Mouse (Mus musculus): Measurements from ENCODE around the gene Mydgf.
A peak's percentile ranks its signal among the peaks of the same experiment; 100 is the strongest.

The Mydgf gene

GRCm38 (mm10) chr17:56194357-56194756, 10.6 kb upstream of the Mydgf start:
- no peak for DNase-seq (ENCODE audit: low read depth, low spot score)

- no peak for DNase-seq (ENCODE audit: low read depth, low spot score)
Observed at GRCm38 (mm10) chr17:56191266-56191665, 7.5 kb upstream of the Mydgf start.

GRCm38 (mm10) chr17:56185281-56186141, 1.8 kb upstream of the Mydgf start:
- peak; percentile 68 for DNase-seq (ENCODE audit: low read depth, low spot score)

GRCm38 (mm10) chr17:56182975-56183657, 604 bp downstream of the Mydgf start:
- DNase-seq (ENCODE audit: low read depth, low spot score), result peak; percentile 55

- DNase-seq (ENCODE audit: low read depth, low spot score), result no peak
Observed at GRCm38 (mm10) chr17:56175416-56175815, 8.3 kb downstream of the Mydgf start.

DNA sequence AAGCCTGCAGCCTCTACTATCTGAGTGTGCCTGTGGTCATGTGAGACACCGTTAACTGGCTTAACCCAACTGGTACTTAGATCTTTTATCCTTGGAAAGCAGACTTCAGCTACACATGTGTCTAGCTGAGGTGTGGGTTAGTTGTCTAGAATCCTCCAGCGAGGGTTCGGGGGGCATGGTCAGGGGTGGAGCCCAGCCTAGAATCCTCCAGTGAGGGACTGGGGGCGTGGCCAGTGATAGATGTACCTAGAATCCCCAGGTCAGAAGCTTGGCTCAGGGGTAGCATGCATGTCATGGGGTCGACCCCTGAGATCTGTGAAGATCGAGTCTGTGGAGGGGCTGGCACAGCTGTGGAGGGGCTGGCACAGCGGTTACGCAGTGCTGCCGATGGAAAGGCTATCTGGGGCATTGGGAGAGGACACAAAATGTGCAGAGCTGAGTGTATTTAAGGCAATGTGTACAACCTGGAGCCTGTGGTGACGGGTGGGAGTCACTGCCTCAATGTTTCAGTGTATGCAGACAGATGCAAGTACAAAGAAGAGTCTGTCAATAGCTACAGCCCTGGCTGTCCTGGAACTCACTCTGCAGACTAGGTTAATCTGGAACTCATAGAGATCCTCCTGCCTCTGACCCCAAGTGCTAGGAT, 10.2 kb downstream of the Mydgf start:
- DNase-seq (ENCODE audit: low read depth, low spot score), result no peak

DNA sequence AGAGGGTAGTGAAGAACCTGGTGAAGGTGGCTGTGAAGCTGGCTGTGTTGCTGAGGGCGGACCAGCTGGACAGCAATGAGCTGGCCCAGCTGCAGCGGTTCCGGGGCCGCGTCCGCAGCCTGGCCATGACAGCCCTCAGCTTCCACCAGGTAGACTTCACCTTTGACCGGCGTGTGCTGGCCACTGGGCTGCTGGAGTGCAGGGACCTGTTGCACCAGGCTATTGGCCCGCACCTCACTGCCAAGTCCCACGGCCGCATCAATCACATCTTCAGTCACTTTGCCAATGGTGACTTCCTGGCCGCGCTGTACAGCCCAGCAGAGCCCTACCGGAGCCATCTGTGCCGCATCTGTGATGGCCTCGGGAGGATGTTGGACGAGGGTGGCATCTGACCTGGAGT, 11.8 kb downstream of the Mydgf start:
- no peak for DNase-seq (ENCODE audit: low read depth, low spot score)

- no peak for DNase-seq (ENCODE audit: low read depth, low spot score)
Observed at GRCm38 (mm10) chr17:56171456-56171855, 12.3 kb downstream of the Mydgf start.

DNA sequence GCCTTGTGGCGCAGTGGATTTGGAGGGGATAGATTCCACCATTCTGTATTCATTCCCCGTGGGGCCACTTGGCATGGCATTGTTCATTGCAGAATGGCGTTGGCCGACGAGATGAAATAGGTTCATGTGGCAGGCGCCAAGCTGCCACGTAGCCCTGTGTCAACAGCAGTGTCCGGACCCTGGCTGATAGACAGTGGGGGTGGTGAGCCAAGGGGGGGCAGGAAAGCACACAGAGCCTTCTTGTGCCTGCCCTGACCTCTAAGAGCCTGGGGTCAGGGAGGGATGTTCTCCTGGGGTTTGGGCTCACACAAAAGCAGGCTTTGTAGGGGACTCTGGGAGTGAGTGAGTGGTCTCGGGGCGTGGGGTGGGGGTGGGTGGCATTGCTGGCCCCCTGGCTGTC, 13.1 kb downstream of the Mydgf start:
- DNase-seq (ENCODE audit: low read depth, low spot score), result no peak

DNA sequence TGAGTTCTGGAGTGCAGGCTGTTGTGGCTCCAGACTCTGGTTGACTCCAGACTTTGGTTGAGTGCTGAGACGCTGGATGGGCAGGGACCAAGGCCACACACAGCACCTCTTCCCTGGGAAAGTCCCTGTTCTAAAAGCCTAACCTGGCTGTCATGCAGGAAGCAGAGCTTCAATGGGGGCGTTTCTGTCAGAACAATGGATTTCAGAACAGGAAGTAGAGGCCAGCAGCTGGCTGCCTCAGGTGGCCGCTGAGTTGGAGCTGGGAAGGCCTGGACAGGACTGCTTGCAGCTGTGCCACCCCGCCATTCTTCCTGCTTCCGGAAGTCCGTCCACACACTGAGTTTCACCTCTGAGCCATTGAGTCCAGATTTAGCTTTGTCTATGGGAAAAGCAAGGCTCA, 13.9 kb downstream of the Mydgf start:
- no peak for DNase-seq (ENCODE audit: low read depth, low spot score)

GRCm38 (mm10) chr17:56165671-56166070, 18.0 kb downstream of the Mydgf start:
- DNase-seq (ENCODE audit: low read depth, low spot score), result no peak

GRCm38 (mm10) chr17:56164510-56164909, 19.2 kb downstream of the Mydgf start:
- DNase-seq (ENCODE audit: low read depth, low spot score), result no peak

DNA sequence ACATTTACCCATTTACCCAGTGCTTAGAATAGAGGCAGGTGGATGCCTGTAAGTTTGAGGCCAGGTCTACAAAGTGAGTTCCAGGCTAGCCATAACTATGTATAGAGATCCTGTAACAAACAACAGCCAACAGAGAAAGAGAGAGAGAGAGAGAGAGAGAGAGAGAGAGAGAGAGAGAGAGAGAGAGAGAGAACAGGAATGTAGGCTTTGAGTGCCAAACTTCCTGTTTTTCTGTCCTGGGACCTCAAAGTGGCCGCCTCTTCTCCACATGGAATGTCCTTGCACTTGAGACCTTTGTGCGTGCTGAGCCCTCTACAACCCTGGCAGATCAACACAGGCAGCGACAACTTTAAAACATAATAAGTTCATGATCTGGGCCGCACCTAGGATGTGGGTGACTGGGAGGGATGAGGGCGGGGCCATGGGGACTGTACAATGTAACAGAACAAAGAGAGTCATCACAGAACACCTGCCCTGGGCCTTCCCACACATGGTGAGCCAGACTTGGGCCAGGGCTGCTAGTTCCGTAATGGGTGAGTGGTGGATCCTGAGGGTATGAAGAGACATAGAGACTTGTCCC, 20.1 kb downstream of the Mydgf start:
- DNase-seq (ENCODE audit: low read depth, low spot score), result no peak

GRCm38 (mm10) chr17:56162231-56162774, 21.4 kb downstream of the Mydgf start, which contains the start of gene Tnfaip8l1:
Gene Tnfaip8l1, plus strand, starts transcription at chr17:56162477.
- DNase-seq (ENCODE audit: low read depth, low spot score), result peak; percentile 97

DNA sequence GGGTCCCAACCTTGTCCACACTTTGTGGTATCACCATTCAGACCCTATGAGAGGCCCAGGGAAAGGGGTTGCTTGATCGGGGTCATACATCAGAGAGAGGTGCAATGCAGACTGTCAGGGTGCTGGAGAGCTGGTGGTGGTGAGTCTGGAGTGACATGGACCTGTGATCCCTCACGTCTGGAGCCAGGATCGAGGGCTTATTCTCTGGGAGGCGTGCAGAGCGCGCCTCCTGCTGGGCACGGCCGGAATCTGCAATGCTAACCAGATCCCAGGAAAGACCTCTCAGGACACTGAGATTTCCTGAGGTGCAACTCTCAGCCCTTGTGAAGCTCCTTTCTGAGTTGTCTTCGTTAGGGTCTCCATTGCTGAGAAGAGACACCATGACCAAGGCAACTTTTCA, 24.0 kb downstream of the Mydgf start:
- DNase-seq (ENCODE audit: low read depth, low spot score), result peak; percentile 82

GRCm38 (mm10) chr17:56153643-56154042, 30.1 kb downstream of the Mydgf start:
- peak; percentile 79 for DNase-seq (ENCODE audit: low read depth, low spot score)

GRCm38 (mm10) chr17:56149897-56150296, 33.8 kb downstream of the Mydgf start:
- no peak for DNase-seq (ENCODE audit: low read depth, low spot score)

GRCm38 (mm10) chr17:56148790-56149618, 34.7 kb downstream of the Mydgf start:
- DNase-seq (ENCODE audit: low read depth, low spot score), result no peak

- DNase-seq (ENCODE audit: low read depth, low spot score), result no peak
Observed at GRCm38 (mm10) chr17:56148280-56148679, 35.4 kb downstream of the Mydgf start.

DNA sequence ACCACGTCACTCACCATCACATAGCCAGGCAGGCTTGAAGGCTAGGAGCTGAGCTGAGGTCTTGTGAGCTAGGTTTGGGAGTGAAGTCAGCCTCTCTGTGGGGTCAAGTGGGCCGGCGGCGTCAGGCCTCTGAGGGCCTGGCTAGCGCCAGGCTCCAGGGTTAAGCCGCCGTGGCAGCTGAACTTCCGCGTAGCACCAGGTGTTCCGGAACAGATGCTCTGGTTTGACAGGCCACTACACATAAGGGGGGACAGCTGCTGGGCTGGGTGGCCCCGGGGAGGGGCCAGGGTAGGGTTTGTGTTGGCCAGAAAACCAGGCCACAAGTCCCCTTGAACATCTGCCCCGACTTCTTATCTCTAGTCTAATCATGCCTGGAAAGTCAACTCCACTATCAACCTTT, 36.3 kb downstream of the Mydgf start:
- DNase-seq (ENCODE audit: low read depth, low spot score), result no peak

DNA sequence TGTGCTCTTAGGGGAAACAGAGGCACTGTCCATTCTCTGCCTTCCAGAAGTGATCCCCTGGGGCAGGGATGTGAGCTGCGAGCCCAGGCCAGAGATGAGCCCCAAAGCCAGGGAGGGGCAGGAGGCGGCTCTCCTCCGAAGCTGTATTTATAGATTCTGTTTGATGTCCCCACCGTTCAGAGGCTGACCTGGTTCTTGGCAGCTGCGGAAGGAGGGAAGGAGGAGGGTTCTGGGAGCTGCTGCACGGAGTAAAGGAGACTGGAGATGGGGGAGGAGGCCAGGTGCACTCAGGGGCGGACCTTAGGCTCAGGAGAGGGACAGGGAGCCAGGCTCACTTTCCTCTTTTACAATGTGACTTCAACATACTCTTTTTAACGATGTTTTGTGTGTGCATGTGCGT, 37.6 kb downstream of the Mydgf start:
- DNase-seq (ENCODE audit: low read depth, low spot score), result no peak
